Mouse (Mus musculus) adrenal gland, postnatal 36 days (tissue): ENCODE measurements around the gene Bckdhb. TPM values are rescaled to one million over a fixed set of nuclear protein-coding genes. Genes with fewer than 3 reads are reported as not detected.
A peak's percentile ranks its signal among the peaks of the same experiment; 100 is the strongest.

Experiments
- DNase-seq, 2 experiments: peaks; one replicate each; pipeline ENCODE4 v3.0.0; 2021; ENCODE audit warnings: mixed read lengths in 1 of 2
- total RNA-seq, 2 experiments: library from RNA; stranded (reverse); gene quantifications; 2 replicates each; pipeline ENCODE4 v1.2.3; 2021

Gene Bckdhb
- total RNA-seq, 2 experiments from 2014 or later = 61.3 to 84.7 TPM

- no peak for DNase-seq
These were observed 117.6 kb downstream of the Bckdhb start for GRCm38 (mm10) chr9:84042539-84042938.

DNA sequence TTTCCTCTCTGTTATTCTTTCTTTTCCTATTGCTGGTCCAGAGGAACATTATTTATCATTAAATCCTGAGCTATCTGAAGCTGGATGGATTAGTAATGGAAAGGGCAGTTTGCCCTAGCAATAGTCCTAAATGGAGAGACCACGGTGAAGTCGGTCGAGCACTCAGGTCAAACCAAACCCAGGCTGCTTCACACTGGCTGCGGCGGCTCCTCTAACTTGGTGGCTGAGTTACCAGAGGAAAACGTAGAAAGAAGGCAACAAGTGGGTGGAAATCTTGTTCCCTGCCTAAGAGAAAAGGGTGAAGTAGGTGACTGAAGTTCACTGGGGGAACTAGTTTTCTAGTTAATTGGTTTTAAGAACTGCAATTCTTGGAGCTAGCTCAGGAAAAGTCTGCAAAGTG is 119.2 kb downstream of the Bckdhb start:
- DNase-seq = no peak

GRCm38 (mm10) chr9:84045632-84046031 is 120.7 kb downstream of the Bckdhb start:
- DNase-seq = no peak

GRCm38 (mm10) chr9:84046334-84046733 is 121.4 kb downstream of the Bckdhb start:
- no peak for DNase-seq

DNA sequence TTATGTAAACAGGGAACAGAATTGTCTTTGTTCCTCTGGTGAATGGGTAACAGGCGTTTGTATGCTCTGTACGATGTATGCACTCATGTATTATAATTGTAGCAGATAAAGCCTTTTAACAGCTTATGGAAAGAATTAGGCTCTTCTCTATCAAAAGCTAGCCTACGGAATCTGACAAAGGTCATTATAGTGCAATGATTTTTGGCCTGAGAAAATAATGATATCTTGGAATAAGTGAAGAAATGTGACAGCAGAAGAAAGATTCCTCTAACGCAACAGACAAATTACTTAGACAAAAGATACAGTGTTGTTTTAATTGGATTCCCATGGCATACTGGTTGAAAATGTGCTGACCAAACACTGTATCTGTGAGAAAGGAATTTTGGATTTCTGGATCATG is 122.0 kb downstream of the Bckdhb start:
- no peak for DNase-seq

GRCm38 (mm10) chr9:84047436-84047835 is 122.5 kb downstream of the Bckdhb start:
- no peak for DNase-seq

DNA sequence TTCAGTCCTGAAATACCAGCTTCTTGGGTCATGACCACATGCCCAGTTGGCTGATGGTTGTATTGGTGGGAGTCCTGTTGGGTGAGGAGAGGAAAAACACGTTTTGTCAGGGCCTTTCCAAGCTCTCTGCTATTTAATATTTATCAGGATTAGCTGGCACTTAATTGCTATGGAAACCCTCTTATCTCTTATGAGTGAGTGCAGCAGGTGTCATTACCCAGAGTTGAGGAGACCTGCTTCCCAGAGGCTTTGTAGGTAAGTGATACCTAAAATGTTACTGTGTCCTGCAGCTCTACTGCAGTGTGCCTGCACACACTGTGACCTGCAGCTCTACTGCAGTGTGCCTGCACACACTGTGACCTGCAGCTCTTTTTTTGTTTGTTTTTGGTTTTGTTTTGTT is 124.2 kb downstream of the Bckdhb start:
- DNase-seq = no peak

- DNase-seq = no peak
These were observed 126.1 kb downstream of the Bckdhb start for GRCm38 (mm10) chr9:84050867-84051635.

DNA sequence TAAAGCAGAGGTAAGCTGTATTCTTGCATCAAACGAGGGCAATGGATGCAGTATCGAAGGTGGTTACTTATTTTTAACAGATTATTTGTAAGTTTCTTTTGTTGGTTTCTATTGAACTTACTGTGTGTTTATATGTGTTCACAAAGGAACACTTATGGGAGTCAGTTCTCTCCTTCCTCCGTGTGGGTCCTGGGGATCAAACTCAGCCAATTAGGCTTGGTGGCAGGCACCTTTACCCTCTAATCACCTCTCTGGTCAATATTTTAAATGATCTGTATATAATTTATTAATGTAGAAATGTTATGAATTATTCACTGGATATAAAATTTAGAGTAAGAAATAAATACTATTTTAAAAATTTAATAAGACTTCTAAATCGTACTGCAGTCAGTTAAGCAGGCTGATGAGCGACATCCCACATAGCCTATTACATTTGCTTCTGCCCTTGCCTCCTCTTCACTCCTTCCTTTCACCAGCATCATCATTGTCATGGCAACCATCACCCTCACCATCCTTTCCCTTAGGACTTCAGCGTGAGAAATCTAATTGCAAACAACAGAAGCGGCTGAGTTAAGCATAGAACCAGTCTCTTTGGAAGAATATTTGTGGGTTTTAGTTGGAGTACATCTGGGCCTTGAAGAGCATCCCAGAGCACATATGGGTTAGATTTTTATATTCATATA is 130.3 kb downstream of the Bckdhb start:
- no peak for DNase-seq

DNA sequence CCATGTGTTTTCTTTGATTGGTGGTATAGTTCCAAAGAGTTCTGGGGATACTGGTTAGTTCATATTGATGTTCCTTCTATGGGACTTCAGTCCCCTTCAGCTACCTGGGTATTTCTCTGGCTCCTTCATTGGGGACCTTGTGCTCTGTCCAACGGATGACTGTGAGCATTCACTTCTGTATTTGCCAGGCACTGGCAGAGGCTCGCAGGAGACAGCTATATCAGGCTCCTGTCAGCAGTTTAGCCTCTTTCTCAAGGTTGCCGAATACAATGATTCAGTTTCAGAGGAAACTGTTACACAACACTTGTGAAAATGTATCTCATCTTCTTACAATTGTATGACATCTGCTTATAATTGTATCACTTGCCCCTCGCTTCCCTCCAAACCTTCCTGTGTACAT is 135.8 kb downstream of the Bckdhb start:
- peak in 1 of 2 experiments; percentile 45 for DNase-seq

DNA sequence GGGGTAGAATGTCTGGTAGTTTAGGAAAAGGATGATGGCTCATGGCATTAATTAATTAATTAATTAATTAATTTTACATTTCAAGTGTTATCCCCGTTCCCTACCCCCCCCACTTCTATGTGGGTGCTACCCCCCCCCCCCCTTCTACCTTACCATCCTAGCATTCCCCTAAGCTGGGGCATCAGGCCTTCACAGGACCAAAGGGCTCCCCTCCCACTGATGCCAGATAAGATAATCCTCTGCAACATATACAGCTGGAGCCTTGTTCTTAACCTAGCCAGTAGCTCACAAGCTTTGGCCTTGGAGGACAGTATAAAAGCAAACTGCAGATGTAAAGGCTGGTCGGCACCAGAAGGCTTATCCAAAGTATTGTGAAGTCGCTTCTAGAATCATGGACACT is 138.7 kb downstream of the Bckdhb start:
- DNase-seq = no peak

DNA sequence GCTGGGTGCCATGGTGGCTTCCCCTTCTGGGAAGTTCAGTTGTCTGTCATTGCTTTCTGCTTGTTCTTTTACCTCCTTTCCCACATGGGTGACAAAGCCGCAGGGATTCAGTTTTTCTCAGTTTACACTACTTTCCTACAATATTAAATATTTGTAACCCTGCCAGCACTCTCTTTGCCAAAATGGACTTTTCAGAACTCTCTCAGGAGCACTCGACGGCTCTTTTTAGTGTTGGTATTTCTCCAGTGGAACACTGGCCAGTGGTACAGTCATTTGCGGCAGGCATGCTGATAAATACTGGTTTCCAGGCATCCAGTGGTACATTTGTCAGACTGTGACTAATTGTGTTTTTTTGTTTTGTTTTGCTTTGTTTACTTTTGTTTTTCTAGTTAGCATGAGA is 139.2 kb downstream of the Bckdhb start:
- DNase-seq = no peak

DNA sequence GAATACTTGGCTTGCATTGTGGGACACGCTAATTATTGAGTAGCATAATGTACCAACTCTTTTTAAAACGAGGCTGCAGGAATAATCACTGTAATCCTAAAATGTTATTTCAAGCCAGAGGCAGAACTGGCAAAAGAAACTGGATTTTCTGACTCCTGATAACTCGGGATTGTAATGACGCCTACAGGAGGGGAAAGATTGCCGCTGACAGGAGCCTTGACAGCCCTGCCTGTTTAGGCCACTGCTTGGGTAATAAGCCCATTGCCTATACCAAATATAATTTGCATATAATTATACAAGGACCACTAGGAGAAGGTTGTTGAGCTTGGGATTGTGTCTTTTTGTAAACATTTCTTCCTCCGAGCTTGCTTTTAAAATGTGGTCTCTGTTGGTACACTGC is 145.3 kb downstream of the Bckdhb start:
- no peak for DNase-seq

GRCm38 (mm10) chr9:84070740-84071139 is 145.8 kb downstream of the Bckdhb start:
- DNase-seq = no peak

DNA sequence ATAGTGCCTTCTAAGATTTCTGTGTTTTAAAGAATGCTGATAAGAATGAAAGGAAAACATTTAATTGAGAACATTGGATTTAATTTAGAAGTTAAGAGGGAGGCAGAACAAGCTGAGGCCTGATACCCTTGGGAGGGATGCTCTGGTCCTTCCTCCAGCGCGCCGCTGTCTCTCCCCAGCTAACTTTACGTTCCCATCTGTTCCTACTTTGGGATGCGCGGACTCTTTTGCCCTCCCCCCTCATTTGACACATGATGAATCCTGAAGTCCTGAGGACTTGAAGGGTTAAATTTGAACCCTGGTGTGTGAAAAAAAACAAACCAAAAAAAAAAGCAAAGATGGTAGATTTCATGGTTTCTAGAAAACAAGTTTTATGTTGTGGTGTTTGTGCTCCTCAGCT is 147.6 kb downstream of the Bckdhb start:
- DNase-seq = no peak

DNA sequence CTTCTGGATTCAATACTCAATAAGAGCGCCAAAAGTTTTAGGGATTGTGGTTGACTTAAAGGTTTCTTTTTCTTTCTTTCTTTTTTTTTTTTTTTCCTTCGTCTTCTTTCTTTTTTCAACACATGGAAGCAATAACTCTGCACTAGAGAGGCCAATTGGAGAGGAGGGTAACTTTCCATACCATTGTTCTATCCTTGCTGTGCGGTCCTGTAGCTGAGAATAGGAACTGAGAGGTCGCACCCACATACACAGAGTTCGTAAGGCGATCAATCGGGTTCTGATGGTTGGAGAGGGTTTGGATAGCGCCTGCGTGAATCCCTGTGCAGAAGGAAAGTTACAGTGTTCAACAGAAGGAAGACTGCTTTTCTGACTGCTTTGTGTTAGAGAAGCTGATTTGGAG is 148.3 kb downstream of the Bckdhb start:
- no peak for DNase-seq

- no peak for DNase-seq
These were observed 158.6 kb downstream of the Bckdhb start for GRCm38 (mm10) chr9:84083551-84083950.

DNA sequence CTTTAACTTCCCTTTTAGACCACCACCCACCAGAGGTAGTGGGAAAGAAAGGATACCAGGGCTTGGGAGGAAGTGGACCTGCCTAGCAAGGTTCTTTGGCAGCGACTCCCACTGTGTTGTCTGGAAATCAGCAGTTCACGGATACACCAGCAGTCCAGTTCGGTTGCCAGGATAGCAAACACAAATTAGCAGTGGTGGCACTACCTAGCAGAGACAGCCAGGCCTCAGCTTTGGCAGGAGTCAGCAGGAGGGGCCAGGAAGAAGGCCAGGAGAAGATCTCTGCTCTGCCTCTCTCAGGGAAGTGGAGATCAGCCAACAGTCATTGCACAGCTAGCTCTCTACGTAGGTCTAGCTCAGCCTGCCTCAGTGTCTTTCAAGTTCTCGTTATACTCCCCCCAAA is 159.7 kb downstream of the Bckdhb start:
- DNase-seq = peak in 1 of 2 experiments; percentile 9

DNA sequence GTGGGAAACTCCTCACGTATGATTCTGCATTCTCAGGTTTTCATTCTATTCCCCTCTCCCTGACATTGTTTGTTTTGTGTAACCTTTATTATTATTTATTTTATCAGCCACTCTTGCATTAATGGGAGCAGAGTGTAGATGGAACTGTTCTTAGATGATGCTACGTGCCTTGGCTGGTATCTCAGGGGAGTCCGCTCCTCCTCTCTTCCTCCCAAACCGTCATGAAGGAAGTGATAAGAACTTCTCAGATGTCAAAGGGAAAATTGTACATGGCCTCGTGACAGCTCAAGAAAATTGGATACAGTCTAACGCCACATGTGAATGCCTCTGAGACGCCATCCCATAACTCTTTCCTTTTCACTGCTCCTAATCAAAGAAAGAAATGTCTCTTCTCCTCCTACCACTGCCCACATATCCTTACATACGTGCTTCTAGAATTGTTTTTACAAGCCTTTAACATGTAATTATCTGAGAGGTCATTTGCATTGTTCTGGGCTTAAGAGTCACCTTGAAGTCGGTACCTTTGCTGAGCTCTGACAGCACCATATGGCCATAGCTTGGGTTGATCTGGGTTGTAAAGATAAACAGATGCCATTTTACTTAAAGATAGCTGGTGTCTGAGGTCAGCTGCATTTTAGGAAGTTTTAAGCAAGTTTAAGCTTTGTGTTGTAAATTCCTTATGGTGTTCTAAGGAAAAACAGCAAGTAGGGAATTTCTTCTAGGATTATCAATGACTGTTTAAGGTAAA is 165.5 kb downstream of the Bckdhb start:
- no peak for DNase-seq

DNA sequence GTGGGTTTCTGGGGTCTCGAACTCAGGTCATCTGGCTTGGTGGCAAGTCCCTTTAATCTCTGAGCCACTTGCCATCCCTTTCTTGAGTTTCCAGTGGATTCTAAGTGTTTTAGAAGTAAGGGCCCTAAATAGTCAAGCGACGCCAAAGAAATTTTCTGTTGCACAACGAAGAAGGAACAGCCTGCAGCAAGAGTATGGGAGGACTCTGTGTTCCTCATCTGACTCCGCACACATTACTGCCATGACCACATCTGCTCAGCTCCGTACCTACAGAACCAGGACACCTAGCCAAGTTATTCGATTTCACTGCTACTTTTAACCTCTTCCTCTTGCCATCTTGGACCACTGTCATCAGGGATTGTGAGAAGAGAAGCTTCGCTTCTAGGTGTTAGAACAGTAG is 168.0 kb downstream of the Bckdhb start:
- no peak for DNase-seq

GRCm38 (mm10) chr9:84094111-84094510 is 169.2 kb downstream of the Bckdhb start:
- DNase-seq = peak; percentile 84 to 88

DNA sequence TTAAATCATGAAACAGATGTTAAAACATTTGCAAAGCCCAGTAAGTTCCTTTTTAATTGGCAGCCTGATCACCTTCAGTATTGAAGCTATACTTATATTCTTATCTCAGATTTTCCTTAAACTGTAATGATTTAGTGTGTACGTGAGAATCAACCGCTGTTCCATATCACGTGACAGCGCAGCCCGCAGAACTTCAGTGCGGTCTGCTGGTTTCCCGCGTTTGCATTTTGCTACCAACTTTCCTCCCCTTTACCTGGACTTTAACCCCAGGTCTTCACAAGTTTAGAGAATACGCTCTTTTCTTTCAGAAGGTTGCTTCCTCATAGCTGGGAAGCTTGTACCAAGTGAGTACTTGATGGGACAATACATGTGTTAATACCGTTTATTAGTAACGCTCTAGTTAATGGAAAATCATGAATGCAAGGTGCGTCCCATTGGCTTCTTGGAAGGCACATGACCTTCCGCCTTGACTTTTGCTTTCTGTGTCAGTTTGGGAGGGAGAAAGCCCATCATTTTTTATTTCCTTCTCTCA is 171.6 kb downstream of the Bckdhb start:
- DNase-seq = no peak

DNA sequence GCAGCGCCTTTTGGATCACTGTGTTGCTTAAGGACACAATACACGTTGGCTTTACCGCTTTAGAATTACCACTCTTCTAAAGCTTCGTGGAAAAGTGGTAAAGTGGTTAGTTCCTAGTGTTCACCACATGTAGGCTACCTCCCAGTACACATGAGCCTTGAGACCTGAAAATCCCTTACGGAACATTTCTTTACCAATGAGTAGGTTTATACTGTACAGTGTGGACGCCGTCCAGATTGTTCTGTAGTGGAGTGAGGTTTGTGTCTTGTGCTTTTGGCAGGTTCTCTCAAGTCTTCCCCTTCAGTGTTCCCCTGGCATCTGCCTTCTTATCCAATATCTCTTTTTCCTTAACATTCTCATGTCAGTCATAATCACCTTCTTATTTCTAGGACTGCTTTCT is 178.4 kb downstream of the Bckdhb start:
- DNase-seq = no peak
